Mouse (Mus musculus): ENCODE data around the gene Mtfmt. TPM values are rescaled to one million over a fixed set of nuclear protein-coding genes. Genes with fewer than 3 reads are reported as not detected.
A peak's percentile ranks its signal among the peaks of the same experiment; 100 is the strongest.

The Mtfmt gene
- total and polyA plus RNA-seq, 2 experiments from 2014 or later, result 18.9 to 19.7 TPM

GRCm38 (mm10) chr9:65393606-65394005 is 42.0 kb upstream of the Mtfmt start:
- DNase-seq (ENCODE audit: low spot score) (no peak), ATAC-seq (ENCODE audit: low FRiP score) (no peak)
- no peak overlapping the region for H3K9ac ChIP-seq (replicated peaks; ENCODE audit: low read length, poor library complexity, severe bottlenecking)
- 45% methylated on average over 2 of the region's 2 CpGs for WGBS
- TF ChIP-seq CTCF (IDR thresholded peaks at IDR 0.05), result no peak
- H3K4me2 ChIP-seq (ENCODE audit: low read depth, low read length, poor library complexity, severe bottlenecking), result no peak overlapping the region
- H3K27me3 ChIP-seq (ENCODE audit: insufficient read depth, low read length), result peaks cover 22% of the 10 kb centered on the region
- H3K27ac ChIP-seq (ENCODE audit: low read depth, low read length), result no peak overlapping the region
- no peaks in the 10 kb centered on the region for H3K36me3 ChIP-seq (ENCODE audit: insufficient read depth, low read length)
- no peaks in the 10 kb centered on the region for H3K9me3 ChIP-seq (ENCODE audit: low read length)
- no peak overlapping the region for H3K4me3 ChIP-seq (ENCODE audit: low read depth, low read length)
- no peaks in the 10 kb centered on the region for H3K4me1 ChIP-seq (ENCODE audit: insufficient read depth, low read length)

- H3K4me1 ChIP-seq (ENCODE audit: insufficient read depth, low read length), result no peaks in the 10 kb centered on the region
- no peak overlapping the region for H3K4me2 ChIP-seq (ENCODE audit: low read depth, low read length, poor library complexity, severe bottlenecking)
- DNase-seq (ENCODE audit: low spot score) (no peak), ATAC-seq (ENCODE audit: low FRiP score) (no peak)
- no peak overlapping the region for H3K9ac ChIP-seq (replicated peaks; ENCODE audit: low read length, poor library complexity, severe bottlenecking)
- TF ChIP-seq CTCF (IDR thresholded peaks at IDR 0.05), result no peak
- no peaks in the 10 kb centered on the region for H3K36me3 ChIP-seq (ENCODE audit: insufficient read depth, low read length)
- no peak overlapping the region for H3K4me3 ChIP-seq (ENCODE audit: low read depth, low read length)
- no peak overlapping the region for H3K27ac ChIP-seq (ENCODE audit: low read depth, low read length)
- peaks cover 22% of the 10 kb centered on the region for H3K27me3 ChIP-seq (ENCODE audit: insufficient read depth, low read length)
- H3K9me3 ChIP-seq (ENCODE audit: low read length), result no peaks in the 10 kb centered on the region
- 63% methylated on average over 2 of the region's 2 CpGs for WGBS
Measured at GRCm38 (mm10) chr9:65394360-65394759, 41.2 kb upstream of the Mtfmt start.

GRCm38 (mm10) chr9:65398279-65398678 is 37.3 kb upstream of the Mtfmt start, which contains the start of gene Rasl12:
Rasl12 (plus strand) TSS chr9:65398506.
- peak; percentile 47; the same call in 1 of the 2 replicates for ATAC-seq (ENCODE audit: low FRiP score)
- H3K36me3 ChIP-seq (ENCODE audit: insufficient read depth, low read length), result no peaks in the 10 kb centered on the region
- WGBS, result under 1% methylated on average over 22 of the region's 24 CpGs
- DNase-seq (ENCODE audit: low spot score), result peak; percentile 74
- H3K9ac ChIP-seq (replicated peaks; ENCODE audit: low read length, poor library complexity, severe bottlenecking), result peak within 1 kb of the TSS; percentile 59
- no peak within 1 kb of the TSS for H3K27ac ChIP-seq (ENCODE audit: low read depth, low read length)
- no peaks in the 10 kb centered on the region for H3K27me3 ChIP-seq (ENCODE audit: insufficient read depth, low read length)
- no peak for TF ChIP-seq CTCF (IDR thresholded peaks at IDR 0.05)
- peak within 1 kb of the TSS; percentile 69 for H3K4me2 ChIP-seq (ENCODE audit: low read depth, low read length, poor library complexity, severe bottlenecking)
- no peaks in the 10 kb centered on the region for H3K9me3 ChIP-seq (ENCODE audit: low read length)
- no peaks in the 10 kb centered on the region for H3K4me1 ChIP-seq (ENCODE audit: insufficient read depth, low read length)
- H3K4me3 ChIP-seq (ENCODE audit: low read depth, low read length), result peak within 1 kb of the TSS; percentile 42

GRCm38 (mm10) chr9:65399934-65400333 is 35.6 kb upstream of the Mtfmt start:
- no peaks in the 10 kb centered on the region for H3K36me3 ChIP-seq (ENCODE audit: insufficient read depth, low read length)
- H3K9ac ChIP-seq (replicated peaks; ENCODE audit: low read length, poor library complexity, severe bottlenecking), result no peak overlapping the region
- DNase-seq (ENCODE audit: low spot score) (no peak), ATAC-seq (ENCODE audit: low FRiP score) (no peak)
- TF ChIP-seq CTCF (IDR thresholded peaks at IDR 0.05), result no peak
- H3K9me3 ChIP-seq (ENCODE audit: low read length), result no peaks in the 10 kb centered on the region
- H3K4me2 ChIP-seq (ENCODE audit: low read depth, low read length, poor library complexity, severe bottlenecking), result no peak overlapping the region
- no peak overlapping the region for H3K4me3 ChIP-seq (ENCODE audit: low read depth, low read length)
- WGBS, result 82% methylated on average over 6 of the region's 6 CpGs
- H3K27me3 ChIP-seq (ENCODE audit: insufficient read depth, low read length), result no peaks in the 10 kb centered on the region
- no peaks in the 10 kb centered on the region for H3K4me1 ChIP-seq (ENCODE audit: insufficient read depth, low read length)
- no peak overlapping the region for H3K27ac ChIP-seq (ENCODE audit: low read depth, low read length)

- Histone ChIP-seq H3K9me3 (ENCODE audit: low read length) (no peaks in the 10 kb centered on the region), H3K4me1 (ENCODE audit: insufficient read depth, low read length) (no peaks in the 10 kb centered on the region), H3K9ac (replicated peaks; ENCODE audit: low read length, poor library complexity, severe bottlenecking) (no peak overlapping the region), H3K4me2 (ENCODE audit: low read depth, low read length, poor library complexity, severe bottlenecking) (no peak overlapping the region), H3K27ac (ENCODE audit: low read depth, low read length) (no peak overlapping the region), H3K36me3 (ENCODE audit: insufficient read depth, low read length) (no peaks in the 10 kb centered on the region), H3K27me3 (ENCODE audit: insufficient read depth, low read length) (no peaks in the 10 kb centered on the region), H3K4me3 (ENCODE audit: low read depth, low read length) (no peak overlapping the region)
- 72% methylated on average over 15 of the region's 15 CpGs for WGBS
- ATAC-seq (ENCODE audit: low FRiP score) (no peak), DNase-seq (ENCODE audit: low spot score) (peak; percentile 71)
- TF ChIP-seq CTCF (IDR thresholded peaks at IDR 0.05), result no peak
Measured at GRCm38 (mm10) chr9:65404331-65405183, 31.0 kb upstream of the Mtfmt start.

- Histone ChIP-seq H3K4me2 (ENCODE audit: low read depth, low read length, poor library complexity, severe bottlenecking) (no peak overlapping the region), H3K27ac (ENCODE audit: low read depth, low read length) (no peak overlapping the region), H3K4me3 (ENCODE audit: low read depth, low read length) (no peak overlapping the region), H3K9me3 (ENCODE audit: low read length) (no peaks in the 10 kb centered on the region), H3K36me3 (ENCODE audit: insufficient read depth, low read length) (no peaks in the 10 kb centered on the region), H3K27me3 (ENCODE audit: insufficient read depth, low read length) (no peaks in the 10 kb centered on the region), H3K4me1 (ENCODE audit: insufficient read depth, low read length) (no peaks in the 10 kb centered on the region), H3K9ac (replicated peaks; ENCODE audit: low read length, poor library complexity, severe bottlenecking) (no peak overlapping the region)
- WGBS, result 68% methylated on average over 2 of the region's 2 CpGs
- ATAC-seq (ENCODE audit: low FRiP score) (no peak), DNase-seq (ENCODE audit: low spot score) (no peak)
- no peak for TF ChIP-seq CTCF (IDR thresholded peaks at IDR 0.05)
Measured at GRCm38 (mm10) chr9:65405184-65405449, 30.5 kb upstream of the Mtfmt start.

All from midbrain, postnatal 0 days (tissue).